Mouse (Mus musculus) macrophage (primary cell): ENCODE measurements around the gene Selenon. TPM values are rescaled to one million over a fixed set of nuclear protein-coding genes. Genes with fewer than 3 reads are reported as not detected.
A peak's percentile ranks its signal among the peaks of the same experiment; 100 is the strongest.

Source experiments
- H3K27ac ChIP-seq: fragments of 350-480 bp; formaldehyde crosslinking; 2 replicates; pipeline ENCODE4 v1.9.0; 2021
- H3K36me3 ChIP-seq: fragments of 350-480 bp; formaldehyde crosslinking; 2 replicates; pipeline ENCODE4 v1.9.0; 2021; ENCODE audit errors: inconsistent target
- H3K4me3 ChIP-seq: fragments of 350-480 bp; formaldehyde crosslinking; 2 replicates; pipeline ENCODE4 v1.9.0; 2021; ENCODE audit errors: inconsistent target
- H3K79me2 ChIP-seq: fragments of 350-480 bp; formaldehyde crosslinking; 2 replicates; pipeline ENCODE4 v1.9.0; 2021; ENCODE audit errors: inconsistent target
- WGBS: methylation state at CpG from one replicate; pipeline ENCODE4 v1.1.7; 2026; ENCODE audit warnings: inconsistent platforms; ENCODE audit not compliant: missing documents; 5-methylcytosine and 5-hydroxymethylcytosine counted together
- polyA plus RNA-seq: library from polyadenylated mRNA; stranded (reverse); fragments of 250-400 nt; gene quantifications from 3 replicates; pipeline ENCODE4 v1.2.4, GENCODE M21; 2018; ENCODE audit warnings: inconsistent platforms

Gene Selenon
- polyA plus RNA-seq, 1 experiment from 2014 or later = 42.5 TPM

- Histone ChIP-seq H3K27ac (no peak overlapping the region), H3K4me3 (no peak overlapping the region), H3K36me3 (peaks cover 97% of the 10 kb centered on the region), H3K79me2 (no peaks in the 10 kb centered on the region)
- WGBS = 97% methylated on average over 18 of the region's 19 CpGs
Measured at GRCm38 (mm10) chr4:134567377-134568226, 15.6 kb upstream of the Selenon start.

- 90% methylated on average over 6 of the region's 6 CpGs for WGBS
- no peak overlapping the region for H3K27ac ChIP-seq
- no peak overlapping the region for H3K4me3 ChIP-seq
- no peaks in the 10 kb centered on the region for H3K79me2 ChIP-seq
- peaks cover 71% of the 10 kb centered on the region for H3K36me3 ChIP-seq
Measured at GRCm38 (mm10) chr4:134564093-134564492, 12.1 kb upstream of the Selenon start.

GRCm38 (mm10) chr4:134563624-134564023 lies 11.7 kb upstream of the Selenon start:
- Histone ChIP-seq H3K27ac (no peak overlapping the region), H3K4me3 (no peak overlapping the region), H3K36me3 (peaks cover 66% of the 10 kb centered on the region), H3K79me2 (no peaks in the 10 kb centered on the region)
- WGBS = 96% methylated on average over 13 of the region's 16 CpGs

GRCm38 (mm10) chr4:134562014-134562413 lies 10.0 kb upstream of the Selenon start:
- H3K4me3 ChIP-seq = no peak overlapping the region
- peaks cover 50% of the 10 kb centered on the region for H3K36me3 ChIP-seq
- 88% methylated on average over 2 of the region's 2 CpGs for WGBS
- no peaks in the 10 kb centered on the region for H3K79me2 ChIP-seq
- no peak overlapping the region for H3K27ac ChIP-seq

GRCm38 (mm10) chr4:134560699-134561098 lies 8.7 kb upstream of the Selenon start:
- peaks cover 37% of the 10 kb centered on the region for H3K36me3 ChIP-seq
- WGBS = 94% methylated on average over 8 of the region's 8 CpGs

GRCm38 (mm10) chr4:134559154-134559553 lies 7.2 kb upstream of the Selenon start:
- WGBS = 54% methylated on average over 7 of the region's 7 CpGs
- H3K27ac ChIP-seq = no peak overlapping the region
- H3K79me2 ChIP-seq = no peaks in the 10 kb centered on the region
- peaks cover 22% of the 10 kb centered on the region for H3K36me3 ChIP-seq
- H3K4me3 ChIP-seq = no peak overlapping the region

More at GRCm38 (mm10) chr4:134560699-134561098, 8.7 kb upstream of the Selenon start:
- H3K27ac ChIP-seq = no peak overlapping the region
- H3K4me3 ChIP-seq = no peak overlapping the region
- no peaks in the 10 kb centered on the region for H3K79me2 ChIP-seq

- Histone ChIP-seq H3K36me3 (peaks cover 17% of the 10 kb centered on the region; the same call in 1 of the 2 replicates), H3K4me3 (no peak overlapping the region), H3K79me2 (no peaks in the 10 kb centered on the region), H3K27ac (no peak overlapping the region)
- WGBS = 55% methylated on average over 9 of the region's 9 CpGs
Measured at GRCm38 (mm10) chr4:134558570-134559113, 6.7 kb upstream of the Selenon start.

GRCm38 (mm10) chr4:134557626-134558249 lies 5.8 kb upstream of the Selenon start:
- peaks cover 9% of the 10 kb centered on the region; the same call in 1 of the 2 replicates for H3K36me3 ChIP-seq
- H3K27ac ChIP-seq = no peak overlapping the region
- 8% methylated on average over 15 of the region's 16 CpGs for WGBS
- H3K4me3 ChIP-seq = no peak overlapping the region
- no peaks in the 10 kb centered on the region for H3K79me2 ChIP-seq

- 77% methylated on average over 8 of the region's 8 CpGs for WGBS
Measured at GRCm38 (mm10) chr4:134555956-134556580, 4.1 kb upstream of the Selenon start.

GRCm38 (mm10) chr4:134553631-134554030 lies 1.7 kb upstream of the Selenon start:
- WGBS = 100% methylated on average over 1 of the region's 1 CpGs
- Histone ChIP-seq H3K27ac (no peak overlapping the region), H3K79me2 (peaks cover 8% of the 10 kb centered on the region; the same call in 1 of the 2 replicates), H3K36me3 (no peaks in the 10 kb centered on the region), H3K4me3 (no peak overlapping the region)

More at GRCm38 (mm10) chr4:134555956-134556580, 4.1 kb upstream of the Selenon start:
- Histone ChIP-seq H3K79me2 (peaks cover 4% of the 10 kb centered on the region; the same call in 1 of the 2 replicates), H3K4me3 (no peak overlapping the region), H3K27ac (no peak overlapping the region), H3K36me3 (no peaks in the 10 kb centered on the region)

GRCm38 (mm10) chr4:134549899-134550298 lies 2.1 kb downstream of the Selenon start:
- Histone ChIP-seq H3K27ac (no peak overlapping the region), H3K36me3 (no peaks in the 10 kb centered on the region; the same call in 1 of the 2 replicates), H3K4me3 (no peak overlapping the region), H3K79me2 (peaks cover 8% of the 10 kb centered on the region; the same call in 1 of the 2 replicates)
- 96% methylated on average over 8 of the region's 8 CpGs for WGBS

- peaks cover 8% of the 10 kb centered on the region; the same call in 1 of the 2 replicates for H3K79me2 ChIP-seq
- WGBS = 53% methylated on average over 18 of the region's 18 CpGs
- H3K27ac ChIP-seq = peak overlapping the region; percentile 40
- no peak overlapping the region for H3K4me3 ChIP-seq
- H3K36me3 ChIP-seq = peaks cover 6% of the 10 kb centered on the region; the same call in 1 of the 2 replicates
Measured at GRCm38 (mm10) chr4:134548169-134548938, 3.6 kb downstream of the Selenon start.

GRCm38 (mm10) chr4:134546814-134547705 lies 4.9 kb downstream of the Selenon start:
- Histone ChIP-seq H3K4me3 (no peak overlapping the region), H3K36me3 (peaks cover 9% of the 10 kb centered on the region; the same call in 1 of the 2 replicates), H3K79me2 (peaks cover 8% of the 10 kb centered on the region; the same call in 1 of the 2 replicates), H3K27ac (peak overlapping the region; percentile 40)
- whole genome bisulfite sequencing = 62% methylated on average over 8 of the region's 9 CpGs
